Mouse (Mus musculus) G1E (cell line): Measurements from ENCODE around the gene Foxo1.

Source experiments
- CTCF ChIP-seq: IDR thresholded peaks from 2 replicates; pipeline ENCODE4 v1.5.1; 2012; ENCODE audit warnings: low read depth, low read length, inconsistent platforms, mixed read lengths
- GATA1 ChIP-seq: IDR thresholded peaks from 2 replicates; pipeline ENCODE4 v1.6.1; 2012; ENCODE audit warnings: borderline replicate concordance, low read length, inconsistent platforms, mixed read lengths
- POLR2AphosphoS5 ChIP-seq: IDR thresholded peaks from 2 replicates; pipeline ENCODE4 v1.6.1; 2012; ENCODE audit warnings: low read depth, low read length, inconsistent platforms; ENCODE audit not compliant: insufficient replicate concordance
- TAL1 ChIP-seq: conservative IDR thresholded peaks from 2 replicates; pipeline ENCODE4 v1.6.1; 2012; ENCODE audit warnings: low read depth, low read length, inconsistent platforms, mixed read lengths

- TF ChIP-seq CTCF (no peak), TAL1 (no peak), GATA1 (no peak), POLR2AphosphoS5 (no peak)
Observed at GRCm38 (mm10) chr3:52292498-52292897, 24.4 kb downstream of the Foxo1 start.
